Mouse (Mus musculus): ENCODE data around the gene Gm10644. TPM values are rescaled to one million over a fixed set of nuclear protein-coding genes. Genes with fewer than 3 reads are reported as not detected.

The Gm10644 gene
- polyA plus RNA-seq, 1 experiment = 1.1 TPM

- peaks cover under 1% of the 10 kb centered on the region for H3K36me3 ChIP-seq (ENCODE audit: control insufficient read depth, insufficient read depth, low read length)
- no peak for DNase-seq
- H3K4me1 ChIP-seq (replicated peaks; ENCODE audit: control insufficient read depth, insufficient read depth, low read length) = peaks cover 14% of the 10 kb centered on the region
- TF ChIP-seq POLR2A (IDR thresholded peaks at IDR 0.05; ENCODE audit: control insufficient read depth, extremely low read depth, insufficient read depth, low read length, poor library complexity) (no peak), CTCF (IDR thresholded peaks at IDR 0.05; ENCODE audit: borderline replicate concordance, control insufficient read depth, extremely low read depth, insufficient read depth, low read length, poor library complexity) (no peak)
- 95% methylated on average over 7 of the region's 7 CpGs for WGBS
- H3K4me3 ChIP-seq (ENCODE audit: control insufficient read depth, insufficient read depth, low read length) = no peak overlapping the region
- no peaks in the 10 kb centered on the region for H3K27me3 ChIP-seq (ENCODE audit: control insufficient read depth, insufficient read depth, low read length)
- no peak overlapping the region for H3K27ac ChIP-seq (ENCODE audit: control insufficient read depth, insufficient read depth, low read length)
These were observed 26.5 kb upstream of the Gm10644 start for GRCm38 (mm10) chr8:83981533-83981932.

- DNase-seq = no peak
- no peaks in the 10 kb centered on the region for H3K36me3 ChIP-seq (ENCODE audit: control insufficient read depth, insufficient read depth, low read length)
- H3K27me3 ChIP-seq (ENCODE audit: control insufficient read depth, insufficient read depth, low read length) = no peaks in the 10 kb centered on the region
- TF ChIP-seq CTCF (IDR thresholded peaks at IDR 0.05; ENCODE audit: borderline replicate concordance, control insufficient read depth, extremely low read depth, insufficient read depth, low read length, poor library complexity) (no peak), POLR2A (IDR thresholded peaks at IDR 0.05; ENCODE audit: control insufficient read depth, extremely low read depth, insufficient read depth, low read length, poor library complexity) (no peak)
- no peak overlapping the region for H3K4me3 ChIP-seq (ENCODE audit: control insufficient read depth, insufficient read depth, low read length)
- WGBS = 92% methylated on average over 8 of the region's 8 CpGs
- no peak overlapping the region for H3K27ac ChIP-seq (ENCODE audit: control insufficient read depth, insufficient read depth, low read length)
- peaks cover 14% of the 10 kb centered on the region for H3K4me1 ChIP-seq (replicated peaks; ENCODE audit: control insufficient read depth, insufficient read depth, low read length)
These were observed 25.8 kb upstream of the Gm10644 start for GRCm38 (mm10) chr8:83980845-83981244.

GRCm38 (mm10) chr8:83980250-83980649 is 25.2 kb upstream of the Gm10644 start:
- 92% methylated on average over 1 of the region's 1 CpGs for WGBS
- Histone ChIP-seq H3K4me1 (replicated peaks; ENCODE audit: control insufficient read depth, insufficient read depth, low read length) (peaks cover 14% of the 10 kb centered on the region), H3K27me3 (ENCODE audit: control insufficient read depth, insufficient read depth, low read length) (no peaks in the 10 kb centered on the region), H3K36me3 (ENCODE audit: control insufficient read depth, insufficient read depth, low read length) (no peaks in the 10 kb centered on the region), H3K4me3 (ENCODE audit: control insufficient read depth, insufficient read depth, low read length) (no peak overlapping the region), H3K27ac (ENCODE audit: control insufficient read depth, insufficient read depth, low read length) (no peak overlapping the region)
- TF ChIP-seq POLR2A (IDR thresholded peaks at IDR 0.05; ENCODE audit: control insufficient read depth, extremely low read depth, insufficient read depth, low read length, poor library complexity) = no peak
- no peak for TF ChIP-seq CTCF (IDR thresholded peaks at IDR 0.05; ENCODE audit: borderline replicate concordance, control insufficient read depth, extremely low read depth, insufficient read depth, low read length, poor library complexity)
- DNase-seq = no peak

- H3K36me3 ChIP-seq (ENCODE audit: control insufficient read depth, insufficient read depth, low read length) = no peaks in the 10 kb centered on the region
- no peak for TF ChIP-seq CTCF (IDR thresholded peaks at IDR 0.05; ENCODE audit: borderline replicate concordance, control insufficient read depth, extremely low read depth, insufficient read depth, low read length, poor library complexity)
- no peak for TF ChIP-seq POLR2A (IDR thresholded peaks at IDR 0.05; ENCODE audit: control insufficient read depth, extremely low read depth, insufficient read depth, low read length, poor library complexity)
- H3K27me3 ChIP-seq (ENCODE audit: control insufficient read depth, insufficient read depth, low read length) = no peaks in the 10 kb centered on the region
- H3K4me3 ChIP-seq (ENCODE audit: control insufficient read depth, insufficient read depth, low read length) = no peak overlapping the region
- WGBS = 93% methylated on average over 9 of the region's 9 CpGs
- DNase-seq = no peak
- peaks cover 25% of the 10 kb centered on the region for H3K4me1 ChIP-seq (replicated peaks; ENCODE audit: control insufficient read depth, insufficient read depth, low read length)
- no peak overlapping the region for H3K27ac ChIP-seq (ENCODE audit: control insufficient read depth, insufficient read depth, low read length)
These were observed 23.2 kb upstream of the Gm10644 start for GRCm38 (mm10) chr8:83978200-83978599.

- Histone ChIP-seq H3K4me3 (ENCODE audit: control insufficient read depth, insufficient read depth, low read length) (no peak overlapping the region), H3K4me1 (replicated peaks; ENCODE audit: control insufficient read depth, insufficient read depth, low read length) (peaks cover 25% of the 10 kb centered on the region), H3K27me3 (ENCODE audit: control insufficient read depth, insufficient read depth, low read length) (no peaks in the 10 kb centered on the region), H3K27ac (ENCODE audit: control insufficient read depth, insufficient read depth, low read length) (no peak overlapping the region), H3K36me3 (ENCODE audit: control insufficient read depth, insufficient read depth, low read length) (no peaks in the 10 kb centered on the region)
- 65% methylated on average over 6 of the region's 6 CpGs for WGBS
- DNase-seq = no peak
- TF ChIP-seq POLR2A (IDR thresholded peaks at IDR 0.05; ENCODE audit: control insufficient read depth, extremely low read depth, insufficient read depth, low read length, poor library complexity) = no peak
- TF ChIP-seq CTCF (IDR thresholded peaks at IDR 0.05; ENCODE audit: borderline replicate concordance, control insufficient read depth, extremely low read depth, insufficient read depth, low read length, poor library complexity) = no peak
These were observed 22.6 kb upstream of the Gm10644 start for GRCm38 (mm10) chr8:83977646-83978045.

- peak; percentile 20 for DNase-seq
These were observed 21.9 kb upstream of the Gm10644 start for GRCm38 (mm10) chr8:83976779-83977350.

More at GRCm38 (mm10) chr8:83976779-83977350, 21.9 kb upstream of the Gm10644 start:
- no peak for TF ChIP-seq CTCF (IDR thresholded peaks at IDR 0.05; ENCODE audit: borderline replicate concordance, control insufficient read depth, extremely low read depth, insufficient read depth, low read length, poor library complexity)
- TF ChIP-seq POLR2A (IDR thresholded peaks at IDR 0.05; ENCODE audit: control insufficient read depth, extremely low read depth, insufficient read depth, low read length, poor library complexity) = no peak
- H3K4me1 ChIP-seq (replicated peaks; ENCODE audit: control insufficient read depth, insufficient read depth, low read length) = peaks cover 28% of the 10 kb centered on the region
- no peak overlapping the region for H3K27ac ChIP-seq (ENCODE audit: control insufficient read depth, insufficient read depth, low read length)
- H3K27me3 ChIP-seq (ENCODE audit: control insufficient read depth, insufficient read depth, low read length) = no peaks in the 10 kb centered on the region
- H3K4me3 ChIP-seq (ENCODE audit: control insufficient read depth, insufficient read depth, low read length) = no peak overlapping the region
- 94% methylated on average over 5 of the region's 5 CpGs for WGBS
- H3K36me3 ChIP-seq (ENCODE audit: control insufficient read depth, insufficient read depth, low read length) = no peaks in the 10 kb centered on the region

Data from thymus, adult 2 months (tissue).